Mouse (Mus musculus): ENCODE data around the gene Coil. TPM values are rescaled to one million over a fixed set of nuclear protein-coding genes. Genes with fewer than 3 reads are reported as not detected.

Coil gene
- polyA plus RNA-seq (2014; fragmentation: Illumina TruSeq; extraction: RNeasy Lipid Tissue Mini Kit (QIAGEN cat#74804); ENCODE audit: low read depth, low replicate concordance): 7.3 TPM

DNA sequence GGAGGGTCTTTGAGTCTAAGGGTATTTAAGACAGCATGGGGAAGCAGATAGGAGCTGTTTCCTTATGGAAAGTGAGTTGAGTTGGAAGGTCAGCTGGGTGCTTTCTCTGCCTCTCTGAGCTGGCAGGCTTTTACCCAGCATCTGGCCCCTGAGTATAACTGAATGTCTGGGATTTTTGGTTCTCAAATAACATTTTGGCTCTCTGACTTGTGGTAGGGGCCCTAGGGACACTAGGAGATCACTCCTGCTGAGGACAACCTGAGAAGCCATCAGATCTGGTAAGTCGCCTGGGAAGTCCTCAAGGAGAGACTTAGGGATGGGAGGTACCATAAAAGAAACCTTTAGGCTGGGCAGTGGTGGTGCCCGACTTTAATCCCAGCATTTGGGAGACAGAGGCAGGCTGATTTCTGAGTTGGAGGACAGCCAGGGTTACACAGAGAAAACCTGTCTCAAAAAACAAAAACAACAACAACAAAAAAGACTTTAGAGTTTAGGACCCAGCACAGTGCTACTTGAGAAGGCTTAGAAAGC lies at the start of gene Coil:
Gene Coil (plus strand): TSS at position 51 of the 531 bp plus-strand sequence.

GRCm38 (mm10) chr11:88955217-88955969 lies 14.7 kb upstream of the Coil start, which contains the start of gene Scpep1:
TSS of gene Scpep1 (minus strand) at chr11:88955465.

GRCm38 (mm10) chr11:88966881-88967361 lies 3.1 kb upstream of the Coil start, which contains the start of gene Elobl:
TSS of gene Elobl (minus strand) at chr11:88966931.

GRCm38 (mm10) chr11:88998974-88999722 lies 29.1 kb downstream of the Coil start, which contains the start of gene Trim25:
TSS of gene Trim25 (plus strand) at chr11:88999376.

Other genes starting within 250 kb of the Coil start
- 25.0 TPM for gene Akap1, start 105.7 kb upstream of the Coil start, polyA plus RNA-seq (2014; fragmentation: Illumina TruSeq; extraction: RNeasy Lipid Tissue Mini Kit (QIAGEN cat#74804); ENCODE audit: low read depth, low replicate concordance)
- gene Scpep1, start 14.8 kb upstream of the Coil start, polyA plus RNA-seq (2014; fragmentation: Illumina TruSeq; extraction: RNeasy Lipid Tissue Mini Kit (QIAGEN cat#74804); ENCODE audit: low read depth, low replicate concordance): 25.8 TPM
- not detected for gene Elobl, start 3.3 kb upstream of the Coil start, polyA plus RNA-seq (2014; fragmentation: Illumina TruSeq; extraction: RNeasy Lipid Tissue Mini Kit (QIAGEN cat#74804); ENCODE audit: low read depth, low replicate concordance)
- gene Trim25, start 29.1 kb downstream of the Coil start, polyA plus RNA-seq (2014; fragmentation: Illumina TruSeq; extraction: RNeasy Lipid Tissue Mini Kit (QIAGEN cat#74804); ENCODE audit: low read depth, low replicate concordance): 56.3 TPM
- gene Dgke, start 96.6 kb downstream of the Coil start, polyA plus RNA-seq (2014; fragmentation: Illumina TruSeq; extraction: RNeasy Lipid Tissue Mini Kit (QIAGEN cat#74804); ENCODE audit: low read depth, low replicate concordance): 10.7 TPM
- gene Gm525, start 103.6 kb downstream of the Coil start, polyA plus RNA-seq (2014; fragmentation: Illumina TruSeq; extraction: RNeasy Lipid Tissue Mini Kit (QIAGEN cat#74804); ENCODE audit: low read depth, low replicate concordance): not detected